Mouse (Mus musculus): ENCODE measurements around the gene Ptk7. TPM values are rescaled to one million over a fixed set of nuclear protein-coding genes. Genes with fewer than 3 reads are reported as not detected.

Gene Ptk7
- total and polyA plus RNA-seq, 2 experiments from 2014 or later: 19.7 to 56.6 TPM

DNA sequence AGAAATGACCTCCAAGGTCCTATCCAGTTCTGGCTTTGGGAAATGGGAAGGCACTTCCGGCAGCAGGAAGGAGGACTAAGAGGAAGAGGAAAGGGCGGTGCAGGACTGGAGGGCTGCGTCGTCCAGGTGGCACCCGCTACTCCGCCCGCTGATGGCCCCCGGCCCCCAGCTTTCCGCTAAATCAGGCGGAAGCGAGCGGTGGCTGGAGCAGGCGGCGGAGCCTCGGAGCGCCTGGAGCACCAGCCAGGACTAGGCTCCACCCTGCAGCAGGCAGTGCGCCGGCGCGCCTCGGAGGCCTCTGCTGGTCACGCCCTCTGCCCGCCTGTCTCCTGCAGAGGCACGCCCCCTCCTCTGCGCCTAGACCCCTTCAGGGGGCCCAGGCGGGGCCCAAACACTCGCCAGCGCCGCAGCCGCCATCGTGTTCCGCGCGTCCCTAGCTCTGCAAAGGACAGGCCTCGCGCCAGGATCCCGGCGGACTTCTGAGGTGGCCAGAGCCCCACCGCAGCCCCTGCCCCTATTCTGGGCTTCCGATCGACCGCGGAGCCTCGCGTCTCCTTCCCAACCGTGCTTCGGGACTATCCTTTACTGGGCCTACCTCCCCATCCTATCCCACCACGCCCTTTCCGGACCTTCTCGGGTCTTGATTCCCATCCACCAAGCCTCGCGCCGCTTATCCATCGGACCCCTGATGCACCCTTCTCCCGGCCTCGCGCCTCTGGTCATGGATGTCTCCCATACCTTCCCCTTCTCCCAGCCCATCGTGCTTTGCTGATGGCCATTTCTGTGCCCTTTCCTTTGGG is 21.1 kb upstream of the Ptk7 start, which contains the start of gene Cul7:
TSS of gene Cul7 (plus strand) at position 106 of the 800 bp plus-strand sequence.
- Histone ChIP-seq H3K27me3 (ENCODE audit: insufficient read depth, low read length) (no peaks in the 10 kb centered on the region), H3K4me3 (ENCODE audit: low read depth, low read length) (peak within 1 kb of the TSS; percentile 64), H3K9ac (peak within 1 kb of the TSS; percentile 95), H3K36me3 (ENCODE audit: insufficient read depth) (peaks cover 21% of the 10 kb centered on the region), H3K4me1 (ENCODE audit: insufficient read depth) (peaks cover 26% of the 10 kb centered on the region), H3K27ac (ENCODE audit: low read depth, low read length) (peak within 1 kb of the TSS; percentile 92), H3K9me3 (ENCODE audit: low read length) (no peaks in the 10 kb centered on the region), H3K4me2 (ENCODE audit: low read depth) (peak within 1 kb of the TSS; percentile 88)
- WGBS: 3% methylated on average over 58 of the region's 58 CpGs
- DNase-seq (peak; percentile 95), ATAC-seq (peak; percentile 96)
- no peak for TF ChIP-seq CTCF (IDR thresholded peaks at IDR 0.05; ENCODE audit: low read depth)

DNA sequence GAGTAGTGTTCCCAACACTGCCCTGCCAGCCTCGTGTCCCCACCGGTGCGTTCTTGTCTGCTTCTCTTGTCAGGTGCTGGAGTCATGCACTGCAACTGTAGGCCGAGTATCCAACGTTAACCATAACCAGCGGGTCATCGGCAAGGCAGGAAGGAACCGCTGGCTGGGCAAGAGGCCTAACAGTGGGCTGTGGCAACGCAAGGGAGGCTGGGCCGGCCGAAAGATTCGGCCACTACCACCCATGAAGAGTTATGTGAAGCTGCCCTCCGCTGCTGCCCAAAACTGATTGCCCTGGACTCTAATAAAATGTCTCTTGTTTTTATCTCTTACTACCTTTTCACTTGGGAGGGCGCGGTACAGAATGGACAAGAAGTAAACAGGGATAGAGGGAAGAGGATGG is 20.5 kb upstream of the Ptk7 start:
- H3K4me2 ChIP-seq (ENCODE audit: low read depth): peak overlapping the region; percentile 88
- ATAC-seq: no peak
- no peaks in the 10 kb centered on the region for H3K9me3 ChIP-seq (ENCODE audit: low read length)
- H3K4me3 ChIP-seq (ENCODE audit: low read depth, low read length): peak overlapping the region; percentile 64
- no peak for DNase-seq
- H3K4me1 ChIP-seq (ENCODE audit: insufficient read depth): peaks cover 26% of the 10 kb centered on the region
- peaks cover 20% of the 10 kb centered on the region for H3K36me3 ChIP-seq (ENCODE audit: insufficient read depth)
- peak overlapping the region; percentile 95 for H3K9ac ChIP-seq
- H3K27ac ChIP-seq (ENCODE audit: low read depth, low read length): peak overlapping the region; percentile 92
- no peaks in the 10 kb centered on the region for H3K27me3 ChIP-seq (ENCODE audit: insufficient read depth, low read length)
- 33% methylated on average over 15 of the region's 15 CpGs for WGBS
- no peak for TF ChIP-seq CTCF (IDR thresholded peaks at IDR 0.05; ENCODE audit: low read depth)

DNA sequence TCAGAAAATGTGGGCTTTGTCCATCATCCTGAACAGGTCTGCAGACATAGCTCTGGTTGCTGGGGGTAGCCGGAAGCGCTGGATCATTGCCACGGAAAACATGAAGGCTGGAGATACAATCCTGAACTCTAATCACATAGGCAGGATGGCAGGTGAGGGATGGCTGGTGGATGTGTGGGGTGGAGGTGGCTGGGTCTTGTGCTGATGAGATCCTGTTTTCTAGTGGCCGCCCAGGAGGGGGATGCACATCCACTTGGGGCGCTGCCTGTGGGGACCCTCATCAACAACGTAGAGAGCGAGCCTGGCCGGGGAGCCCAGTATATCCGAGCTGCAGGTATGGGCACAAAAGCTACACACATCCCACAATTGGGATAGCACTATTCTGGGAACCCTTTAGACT is 19.1 kb upstream of the Ptk7 start:
- DNase-seq (no peak), ATAC-seq (no peak)
- H3K27ac ChIP-seq (ENCODE audit: low read depth, low read length): no peak overlapping the region
- no peak overlapping the region for H3K4me3 ChIP-seq (ENCODE audit: low read depth, low read length)
- H3K4me2 ChIP-seq (ENCODE audit: low read depth): no peak overlapping the region
- 91% methylated on average over 9 of the region's 9 CpGs for WGBS
- H3K36me3 ChIP-seq (ENCODE audit: insufficient read depth): peaks cover 13% of the 10 kb centered on the region
- H3K9me3 ChIP-seq (ENCODE audit: low read length): no peaks in the 10 kb centered on the region
- H3K4me1 ChIP-seq (ENCODE audit: insufficient read depth): peaks cover 29% of the 10 kb centered on the region
- H3K9ac ChIP-seq: no peak overlapping the region
- no peaks in the 10 kb centered on the region for H3K27me3 ChIP-seq (ENCODE audit: insufficient read depth, low read length)
- TF ChIP-seq CTCF (IDR thresholded peaks at IDR 0.05; ENCODE audit: low read depth): no peak

DNA sequence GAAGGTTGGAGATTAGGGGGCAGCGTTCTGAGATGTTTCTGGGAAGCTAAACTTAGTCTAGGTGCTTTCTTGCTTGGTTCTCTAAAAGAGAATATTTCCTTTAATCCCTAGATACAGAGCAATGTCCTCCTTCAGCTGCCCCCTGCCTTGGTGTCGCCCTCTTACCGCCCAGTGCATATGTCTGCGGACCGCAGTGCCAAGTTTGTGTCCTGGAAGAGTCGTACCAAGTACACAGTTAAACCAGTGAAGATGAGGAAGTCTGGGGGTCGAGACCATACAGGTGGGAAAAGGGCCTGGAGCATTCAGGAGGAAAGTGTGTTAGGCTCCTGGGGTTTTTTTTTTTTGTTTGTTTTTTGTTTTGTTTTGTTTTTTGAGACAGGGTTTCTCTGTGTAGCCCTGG is 18.0 kb upstream of the Ptk7 start:
- WGBS: 91% methylated on average over 7 of the region's 7 CpGs
- H3K4me1 ChIP-seq (ENCODE audit: insufficient read depth): peaks cover 29% of the 10 kb centered on the region
- 0 out of 2 replicates have a peak overlapping the region, but pooled peaks have one; percentile 83 for H3K9ac ChIP-seq
- no peak for DNase-seq
- H3K9me3 ChIP-seq (ENCODE audit: low read length): no peaks in the 10 kb centered on the region
- no peak overlapping the region for H3K4me3 ChIP-seq (ENCODE audit: low read depth, low read length)
- no peak overlapping the region for H3K4me2 ChIP-seq (ENCODE audit: low read depth)
- ATAC-seq: no peak
- H3K36me3 ChIP-seq (ENCODE audit: insufficient read depth): peaks cover 6% of the 10 kb centered on the region
- H3K27ac ChIP-seq (ENCODE audit: low read depth, low read length): no peak overlapping the region
- H3K27me3 ChIP-seq (ENCODE audit: insufficient read depth, low read length): no peaks in the 10 kb centered on the region
- TF ChIP-seq CTCF (IDR thresholded peaks at IDR 0.05; ENCODE audit: low read depth): no peak

DNA sequence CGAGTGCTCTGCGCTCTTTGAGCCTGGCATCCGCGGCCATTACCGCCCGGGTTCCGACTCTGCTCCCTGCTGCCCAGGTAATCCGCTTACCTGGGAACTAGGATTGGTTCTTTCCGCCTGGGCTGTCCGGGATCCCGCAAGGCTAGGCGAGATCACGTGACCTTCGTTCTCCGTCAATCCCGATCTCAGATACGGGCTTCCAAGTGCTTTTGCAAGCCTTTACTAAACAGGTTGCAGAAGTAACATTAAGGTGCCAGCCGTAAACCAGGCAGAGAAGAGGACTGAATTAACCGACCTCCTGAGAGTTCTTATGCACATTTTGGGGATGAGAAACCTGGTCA is 17.0 kb upstream of the Ptk7 start:
- H3K4me2 ChIP-seq (ENCODE audit: low read depth): peak overlapping the region; percentile 94
- peak overlapping the region; percentile 75 for H3K4me3 ChIP-seq (ENCODE audit: low read depth, low read length)
- peaks cover 14% of the 10 kb centered on the region for H3K36me3 ChIP-seq (ENCODE audit: insufficient read depth)
- no peak for TF ChIP-seq CTCF (IDR thresholded peaks at IDR 0.05; ENCODE audit: low read depth)
- H3K27me3 ChIP-seq (ENCODE audit: insufficient read depth, low read length): no peaks in the 10 kb centered on the region
- H3K9me3 ChIP-seq (ENCODE audit: low read length): no peaks in the 10 kb centered on the region
- H3K27ac ChIP-seq (ENCODE audit: low read depth, low read length): peak overlapping the region; percentile 88
- H3K4me1 ChIP-seq (ENCODE audit: insufficient read depth): peaks cover 20% of the 10 kb centered on the region
- ATAC-seq: peak; percentile 21; the same call in 1 of the 2 replicates
- 0% methylated on average over 19 of the region's 19 CpGs for WGBS
- no peak for DNase-seq
- peak overlapping the region; percentile 83 for H3K9ac ChIP-seq

DNA sequence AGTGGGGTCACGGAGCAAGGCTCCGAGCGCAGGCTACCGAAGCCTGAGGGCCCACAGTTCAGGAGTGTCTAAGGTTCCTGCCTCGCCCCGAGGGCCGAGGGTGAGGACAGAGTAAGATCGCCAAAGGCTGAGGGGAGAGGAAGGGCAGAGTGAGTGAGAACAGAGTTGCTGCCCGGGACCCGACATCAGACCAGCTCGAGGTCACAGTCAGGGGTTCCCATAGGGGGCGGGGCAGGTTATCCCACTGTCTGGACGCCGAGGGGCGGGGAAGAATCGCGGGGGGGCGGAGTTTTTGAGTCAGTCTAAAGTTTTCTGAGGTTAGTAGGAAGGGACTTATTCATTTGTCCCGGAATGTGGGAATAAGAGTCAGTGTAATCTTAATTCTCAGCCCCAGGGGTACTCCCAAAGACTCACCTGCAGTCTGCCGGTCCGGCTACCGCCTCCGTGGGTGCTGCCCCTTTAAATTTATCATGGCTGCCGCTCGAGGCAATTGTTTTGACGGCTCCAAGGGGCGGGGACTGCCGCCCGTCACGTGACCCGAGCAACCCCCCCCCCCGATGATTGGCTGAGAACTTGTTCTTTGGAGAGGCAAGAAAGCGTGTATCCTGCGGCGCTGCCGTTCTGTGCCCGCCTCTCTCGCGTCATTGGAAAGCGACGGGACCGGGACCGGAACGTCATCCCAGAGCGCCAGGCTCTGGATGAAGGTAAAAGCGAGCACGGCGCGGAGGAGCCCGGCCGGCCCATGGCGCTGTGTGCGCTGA is 16.4 kb upstream of the Ptk7 start, which contains the start of the genes Klc4 and Mrpl2:
TSS of gene Klc4 (minus strand) at position 462 of the 761 bp plus-strand sequence.
TSS of gene Mrpl2 (plus strand) at position 669 of the 761 bp plus-strand sequence.
- no peaks in the 10 kb centered on the region for H3K27me3 ChIP-seq (ENCODE audit: insufficient read depth, low read length)
- H3K4me3 ChIP-seq (ENCODE audit: low read depth, low read length): peak within 1 kb of the TSS; percentile 75
- peak; percentile 14; the same call in 1 of the 2 replicates for TF ChIP-seq CTCF (IDR thresholded peaks at IDR 0.05; ENCODE audit: low read depth)
- peak within 1 kb of the TSS; percentile 88 for H3K27ac ChIP-seq (ENCODE audit: low read depth, low read length)
- DNase-seq (peak; percentile 99), ATAC-seq (peak; percentile 76)
- H3K9ac ChIP-seq: peak within 1 kb of the TSS; percentile 83
- peak within 1 kb of the TSS; percentile 94 for H3K4me2 ChIP-seq (ENCODE audit: low read depth)
- no peaks in the 10 kb centered on the region for H3K9me3 ChIP-seq (ENCODE audit: low read length)
- 3% methylated on average over 53 of the region's 53 CpGs for WGBS
- peaks cover 15% of the 10 kb centered on the region for H3K4me1 ChIP-seq (ENCODE audit: insufficient read depth)
- H3K36me3 ChIP-seq (ENCODE audit: insufficient read depth): peaks cover 19% of the 10 kb centered on the region

All from forebrain, postnatal 0 days (tissue).